Mouse (Mus musculus) midbrain, postnatal 0 days (tissue): ENCODE data around the gene Robo1. TPM values are rescaled to one million over a fixed set of nuclear protein-coding genes. Genes with fewer than 3 reads are reported as not detected.

ENCODE experiments used
- ATAC-seq: fragments of 200-750 bp; cut with Nextera tagmentation; 2 replicates; pipeline ENCODE4 v1.8.0; 2017; ENCODE audit warnings: moderate number of reproducible peaks, mild to moderate bottlenecking, moderate TSS enrichment, moderate library complexity; ENCODE audit not compliant: low FRiP score
- DNase-seq: peaks from one replicate; pipeline ENCODE4 v3.0.0-alpha.2; 2015; ENCODE audit warnings: low spot score
- H3K27ac ChIP-seq: fragments of 300-500 bp; sonication (generic); 2 replicates; pipeline ENCODE4 v1.5.1; 2014; ENCODE audit warnings: low read depth, mild to moderate bottlenecking, low read length, mixed read lengths
- H3K27me3 ChIP-seq: fragments of 300-500 bp; sonication (generic); 2 replicates; pipeline ENCODE4 v1.6.1; 2014; ENCODE audit warnings: low read length, control low read depth, mixed read lengths; ENCODE audit not compliant: insufficient read depth
- H3K36me3 ChIP-seq: fragments of 300-500 bp; sonication (generic); 2 replicates; pipeline ENCODE4 v1.6.1; 2014; ENCODE audit warnings: low read length, control low read depth, mixed read lengths; ENCODE audit not compliant: insufficient read depth
- H3K4me1 ChIP-seq: fragments of 300-500 bp; sonication (generic); 2 replicates; pipeline ENCODE4 v1.6.1; 2014; ENCODE audit warnings: mild to moderate bottlenecking, control low read depth, antibody characterized with exemption, low read length, mixed read lengths; ENCODE audit not compliant: insufficient read depth
- H3K4me2 ChIP-seq: fragments of 300-500 bp; sonication (generic); 2 replicates; pipeline ENCODE4 v1.6.1; 2014; ENCODE audit warnings: low read depth, mild to moderate bottlenecking, low read length, mixed read lengths; ENCODE audit not compliant: poor library complexity, severe bottlenecking
- H3K4me3 ChIP-seq: fragments of 300-500 bp; sonication (generic); 2 replicates; pipeline ENCODE4 v1.5.1; 2014; ENCODE audit warnings: low read depth, mild to moderate bottlenecking, low read length, moderate library complexity
- H3K9ac ChIP-seq: fragments of 300-500 bp; sonication (generic); replicated peaks from 2 replicates; pipeline ENCODE4 v1.6.1; 2014; ENCODE audit warnings: mild to moderate bottlenecking, low read length, moderate library complexity, mixed read lengths; ENCODE audit not compliant: poor library complexity, severe bottlenecking
- H3K9me3 ChIP-seq: fragments of 300-500 bp; sonication (generic); 2 replicates; pipeline ENCODE4 v1.6.1; 2016; ENCODE audit warnings: low read length, control low read depth
- CTCF ChIP-seq: IDR thresholded peaks from 2 replicates; pipeline ENCODE4 v1.5.1; 2016; ENCODE audit warnings: antibody characterized with exemption, mild to moderate bottlenecking
- WGBS: fragments of 180-500 bp; shearing (Covaris S2); extraction: QIAGEN DNeasy Blood & Tissue Kit; methylation state at CpG from one replicate; pipeline ENCODE4 v1.1.7; 2014; 5-methylcytosine and 5-hydroxymethylcytosine counted together
- polyA plus RNA-seq: library from polyadenylated mRNA; unstranded; fragments of >200 nt; fragmentation: Nextera tagmentation; extraction: Ambion mirVana; gene quantifications from 2 replicates; pipeline ENCODE4 v1.2.1, GENCODE M21; 2015
- total RNA-seq: library from RNA; depleted of rRNA; stranded (reverse); fragments of >200 nt; gene quantifications from 2 replicates; pipeline ENCODE4 v1.2.3, GENCODE M21; 2014

The Robo1 gene
- total and polyA plus RNA-seq, 2 experiments from 2014 or later, result 31.4 to 96.1 TPM

- Histone ChIP-seq H3K4me3 (no peak overlapping the region), H3K27ac (peak overlapping the region; percentile 43; the same call in 1 of the 2 replicates), H3K9me3 (no peaks in the 10 kb centered on the region), H3K4me1 (no peaks in the 10 kb centered on the region), H3K36me3 (no peaks in the 10 kb centered on the region), H3K27me3 (no peaks in the 10 kb centered on the region), H3K9ac (no peak overlapping the region), H3K4me2 (no peak overlapping the region)
- no peak for TF ChIP-seq CTCF
- ATAC-seq (peak; percentile 41), DNase-seq (peak; percentile 67)
- WGBS, result 33% methylated on average over 12 of the region's 12 CpGs
These were observed 391.3 kb downstream of the Robo1 start for GRCm38 (mm10) chr16:72699238-72700006.

- H3K4me1 ChIP-seq, result no peaks in the 10 kb centered on the region
- H3K36me3 ChIP-seq, result no peaks in the 10 kb centered on the region
- H3K9me3 ChIP-seq, result no peaks in the 10 kb centered on the region
- H3K9ac ChIP-seq, result no peak overlapping the region
- 75% methylated on average over 11 of the region's 11 CpGs for WGBS
- no peak for TF ChIP-seq CTCF
- no peak overlapping the region for H3K4me3 ChIP-seq
- DNase-seq (no peak), ATAC-seq (no peak)
- no peak overlapping the region for H3K4me2 ChIP-seq
- no peaks in the 10 kb centered on the region for H3K27me3 ChIP-seq
- no peak overlapping the region for H3K27ac ChIP-seq
These were observed 392.2 kb downstream of the Robo1 start for GRCm38 (mm10) chr16:72700297-72700696.

GRCm38 (mm10) chr16:72703486-72703885, 395.4 kb downstream of the Robo1 start:
- H3K4me2 ChIP-seq, result no peak overlapping the region
- H3K27me3 ChIP-seq, result no peaks in the 10 kb centered on the region
- WGBS, result 74% methylated on average over 6 of the region's 6 CpGs
- H3K4me3 ChIP-seq, result no peak overlapping the region
- DNase-seq (no peak), ATAC-seq (no peak)
- H3K9me3 ChIP-seq, result no peaks in the 10 kb centered on the region
- no peak overlapping the region for H3K9ac ChIP-seq
- TF ChIP-seq CTCF, result no peak
- H3K4me1 ChIP-seq, result no peaks in the 10 kb centered on the region
- no peak overlapping the region for H3K27ac ChIP-seq
- no peaks in the 10 kb centered on the region for H3K36me3 ChIP-seq

- H3K4me2 ChIP-seq, result no peak overlapping the region
- DNase-seq (no peak), ATAC-seq (no peak)
- H3K9ac ChIP-seq, result no peak overlapping the region
- no peaks in the 10 kb centered on the region for H3K27me3 ChIP-seq
- no peak overlapping the region for H3K27ac ChIP-seq
- H3K4me3 ChIP-seq, result no peak overlapping the region
- no peaks in the 10 kb centered on the region for H3K36me3 ChIP-seq
- no peak for TF ChIP-seq CTCF
- H3K4me1 ChIP-seq, result no peaks in the 10 kb centered on the region
- 71% methylated on average over 5 of the region's 5 CpGs for WGBS
- H3K9me3 ChIP-seq, result no peaks in the 10 kb centered on the region
These were observed 397.7 kb downstream of the Robo1 start for GRCm38 (mm10) chr16:72705851-72706250.

- Histone ChIP-seq H3K9ac (no peak overlapping the region), H3K27me3 (no peaks in the 10 kb centered on the region), H3K4me3 (no peak overlapping the region), H3K4me2 (no peak overlapping the region), H3K36me3 (no peaks in the 10 kb centered on the region), H3K27ac (no peak overlapping the region), H3K9me3 (no peaks in the 10 kb centered on the region), H3K4me1 (no peaks in the 10 kb centered on the region)
- DNase-seq (no peak), ATAC-seq (no peak)
- 58% methylated on average over 2 of the region's 2 CpGs for WGBS
- no peak for TF ChIP-seq CTCF
These were observed 400.4 kb downstream of the Robo1 start for GRCm38 (mm10) chr16:72708526-72708925.

GRCm38 (mm10) chr16:72717118-72717802, 409.2 kb downstream of the Robo1 start:
- Histone ChIP-seq H3K36me3 (no peaks in the 10 kb centered on the region), H3K4me2 (no peak overlapping the region), H3K9ac (no peak overlapping the region), H3K4me3 (no peak overlapping the region), H3K4me1 (0 out of 2 replicates have a peak, but pooled peaks cover 6% of the 10 kb centered on the region), H3K9me3 (no peaks in the 10 kb centered on the region), H3K27me3 (no peaks in the 10 kb centered on the region), H3K27ac (no peak overlapping the region)
- WGBS, result 57% methylated on average over 9 of the region's 9 CpGs
- no peak for TF ChIP-seq CTCF
- no peak for DNase-seq
- ATAC-seq, result no peak
